Mouse (Mus musculus) thymus, postnatal 36 days (tissue): ENCODE results near the gene Lbh.

Source experiments
- DNase-seq, 2 experiments: peaks; one replicate each; pipeline ENCODE4 v3.0.0; 2022; ENCODE audit warnings: mixed read lengths in 2 of 2

The Lbh gene

DNA sequence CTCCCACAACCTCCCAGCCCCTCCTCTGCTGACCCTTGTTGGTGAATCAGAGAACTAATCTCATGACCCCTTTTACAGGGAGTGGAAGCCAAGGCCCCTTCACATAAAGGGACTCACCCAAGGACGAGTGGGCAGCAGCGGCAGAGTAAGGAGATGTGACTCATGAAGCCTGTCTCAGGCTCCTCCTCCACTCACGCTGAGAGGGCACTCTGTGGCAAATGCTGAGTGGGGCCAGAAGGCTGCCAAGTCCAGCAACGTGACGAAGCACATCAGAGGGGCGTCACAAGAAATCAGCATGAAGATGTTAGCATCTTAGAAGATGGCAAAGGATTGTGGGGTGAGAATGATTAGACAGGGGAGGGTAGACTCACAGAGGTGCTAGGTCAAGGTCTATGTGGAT lies 64.1 kb downstream of the Lbh start:
- no peak for DNase-seq

DNA sequence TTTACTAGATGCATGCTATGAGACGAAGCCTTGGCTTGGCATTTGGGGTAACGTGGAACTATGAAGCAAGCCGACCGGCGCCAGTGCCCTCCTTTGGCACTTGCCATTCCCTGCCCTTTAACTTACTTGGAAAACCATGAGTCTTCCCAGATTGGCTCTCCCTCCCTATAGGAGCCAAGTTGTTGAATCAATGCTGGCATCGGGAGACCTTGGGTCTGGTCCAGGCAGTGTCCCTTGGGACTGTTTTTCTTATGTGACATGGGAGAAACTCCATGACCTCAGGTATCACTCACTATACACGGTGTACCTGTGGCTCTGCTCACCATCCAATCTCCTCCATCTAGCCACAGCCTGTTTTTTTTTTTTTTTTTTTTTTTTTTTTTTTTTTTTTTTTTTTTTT lies 65.4 kb downstream of the Lbh start:
- DNase-seq, result no peak

DNA sequence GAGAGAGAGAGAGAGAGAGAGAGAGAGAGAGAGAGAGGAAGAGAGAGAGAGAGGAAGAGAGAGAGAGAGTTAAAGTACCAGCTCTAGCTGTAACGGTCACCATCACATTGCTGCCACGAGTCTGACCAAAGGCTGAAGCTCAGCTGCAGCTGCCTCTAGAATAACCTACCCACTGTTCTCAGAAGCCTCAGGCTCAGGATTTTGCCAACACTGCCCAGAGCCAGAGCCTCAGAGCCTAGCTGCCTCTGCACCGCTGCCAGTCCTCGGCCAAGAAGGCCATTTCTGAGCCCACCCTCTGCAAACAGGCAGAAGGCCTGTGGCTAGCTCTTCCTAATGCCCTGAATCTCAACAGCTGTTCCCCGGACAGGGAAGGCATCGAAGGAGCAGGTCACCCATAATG lies 70.9 kb downstream of the Lbh start:
- DNase-seq, result no peak
